Mouse (Mus musculus) fibroblast of lung, adult 2 months (primary cell): Measurements from ENCODE around the gene Serpinb8.

Source experiments
- DNase-seq: peaks from one replicate; pipeline ENCODE4 v3.0.0-alpha.2; 2011; ENCODE audit warnings: low read depth

Serpinb8 gene

GRCm38 (mm10) chr1:107589691-107590470 is at the start of gene Serpinb8:
Serpinb8 (plus strand) TSS chr1:107590006.
- peak; percentile 93 for DNase-seq

GRCm38 (mm10) chr1:107559494-107559893 is 30.3 kb upstream of the Serpinb8 start:
- no peak for DNase-seq

GRCm38 (mm10) chr1:107562110-107562509 is 27.7 kb upstream of the Serpinb8 start:
- no peak for DNase-seq

GRCm38 (mm10) chr1:107565644-107566043 is 24.2 kb upstream of the Serpinb8 start:
- DNase-seq = no peak

- DNase-seq = no peak
Observed at GRCm38 (mm10) chr1:107576094-107576493, 13.7 kb upstream of the Serpinb8 start.

GRCm38 (mm10) chr1:107577514-107577913 is 12.3 kb upstream of the Serpinb8 start:
- DNase-seq = no peak

GRCm38 (mm10) chr1:107581220-107581619 is 8.6 kb upstream of the Serpinb8 start:
- no peak for DNase-seq

- DNase-seq = no peak
Observed at GRCm38 (mm10) chr1:107582900-107583299, 6.9 kb upstream of the Serpinb8 start.

GRCm38 (mm10) chr1:107583958-107584376 is 5.8 kb upstream of the Serpinb8 start:
- DNase-seq = no peak

GRCm38 (mm10) chr1:107584932-107585331 is 4.9 kb upstream of the Serpinb8 start:
- DNase-seq = no peak

- DNase-seq = no peak
Observed at GRCm38 (mm10) chr1:107586196-107586595, 3.6 kb upstream of the Serpinb8 start.

- no peak for DNase-seq
Observed at GRCm38 (mm10) chr1:107588206-107588605, 1.6 kb upstream of the Serpinb8 start.

GRCm38 (mm10) chr1:107588642-107589041 is 1.2 kb upstream of the Serpinb8 start:
- no peak for DNase-seq

GRCm38 (mm10) chr1:107592644-107593043 is 2.8 kb downstream of the Serpinb8 start:
- DNase-seq = no peak

- no peak for DNase-seq
Observed at GRCm38 (mm10) chr1:107593469-107593868, 3.7 kb downstream of the Serpinb8 start.

GRCm38 (mm10) chr1:107596874-107597273 is 7.1 kb downstream of the Serpinb8 start:
- no peak for DNase-seq

GRCm38 (mm10) chr1:107598476-107598875 is 8.7 kb downstream of the Serpinb8 start:
- no peak for DNase-seq

- no peak for DNase-seq
Observed at GRCm38 (mm10) chr1:107608942-107609341, 19.1 kb downstream of the Serpinb8 start.

GRCm38 (mm10) chr1:107614087-107614486 is 24.3 kb downstream of the Serpinb8 start:
- no peak for DNase-seq

- DNase-seq = no peak
Observed at GRCm38 (mm10) chr1:107622017-107622416, 32.2 kb downstream of the Serpinb8 start.

GRCm38 (mm10) chr1:107635936-107636335 is 46.1 kb downstream of the Serpinb8 start:
- DNase-seq = peak; percentile 8

GRCm38 (mm10) chr1:107638056-107638455 is 48.2 kb downstream of the Serpinb8 start:
- no peak for DNase-seq

GRCm38 (mm10) chr1:107638459-107638858 is 48.7 kb downstream of the Serpinb8 start:
- DNase-seq = no peak
